Mouse (Mus musculus): ENCODE results near the gene Adtrp. TPM values are rescaled to one million over a fixed set of nuclear protein-coding genes. Genes with fewer than 3 reads are reported as not detected.

The Adtrp gene
- polyA plus RNA-seq, 1 experiment from 2014 or later, result 0.61 TPM

GRCm38 (mm10) chr13:41846516-41846915 lies 968 bp downstream of the Adtrp start:
- no peaks in the 10 kb centered on the region for H3K4me1 ChIP-seq (ENCODE audit: insufficient read depth, low read depth, low read length)
- no peak overlapping the region for H3K4me3 ChIP-seq (ENCODE audit: low read depth, low read length)
- H3K9ac ChIP-seq (replicated peaks; ENCODE audit: low read depth), result no peak overlapping the region
- no peak overlapping the region for H3K4me2 ChIP-seq (replicated peaks; ENCODE audit: low read depth, low read length)
- H3K9me3 ChIP-seq (ENCODE audit: low read length), result no peaks in the 10 kb centered on the region
- TF ChIP-seq CTCF (IDR thresholded peaks at IDR 0.05) (no peak), EP300 (IDR thresholded peaks at IDR 0.05) (0 out of 2 replicates have a peak, but pooled peaks have one; percentile 18)
- WGBS, result 47% methylated on average over 5 of the region's 5 CpGs
- peak; percentile 85 for DNase-seq (ENCODE audit: low spot score)
- H3K27ac ChIP-seq (ENCODE audit: low read length), result no peak overlapping the region
- no peaks in the 10 kb centered on the region for H3K36me3 ChIP-seq (ENCODE audit: insufficient read depth, low read length)
- no peaks in the 10 kb centered on the region for H3K27me3 ChIP-seq (replicated peaks; ENCODE audit: insufficient read depth, low read length)
- ATAC-seq, result peak; percentile 82

GRCm38 (mm10) chr13:41845013-41845412 lies 2.5 kb downstream of the Adtrp start:
- 32% methylated on average over 5 of the region's 5 CpGs for WGBS
- no peak overlapping the region for H3K27ac ChIP-seq (ENCODE audit: low read length)
- no peaks in the 10 kb centered on the region for H3K27me3 ChIP-seq (replicated peaks; ENCODE audit: insufficient read depth, low read length)
- H3K9ac ChIP-seq (replicated peaks; ENCODE audit: low read depth), result no peak overlapping the region
- TF ChIP-seq CTCF (IDR thresholded peaks at IDR 0.05) (no peak), EP300 (IDR thresholded peaks at IDR 0.05) (no peak)
- ATAC-seq (no peak), DNase-seq (ENCODE audit: low spot score) (no peak)
- no peaks in the 10 kb centered on the region for H3K9me3 ChIP-seq (ENCODE audit: low read length)
- H3K36me3 ChIP-seq (ENCODE audit: insufficient read depth, low read length), result no peaks in the 10 kb centered on the region
- no peak overlapping the region for H3K4me2 ChIP-seq (replicated peaks; ENCODE audit: low read depth, low read length)
- H3K4me3 ChIP-seq (ENCODE audit: low read depth, low read length), result no peak overlapping the region
- H3K4me1 ChIP-seq (ENCODE audit: insufficient read depth, low read depth, low read length), result no peaks in the 10 kb centered on the region

GRCm38 (mm10) chr13:41844071-41844470 lies 3.4 kb downstream of the Adtrp start:
- Histone ChIP-seq H3K9ac (replicated peaks; ENCODE audit: low read depth) (no peak overlapping the region), H3K27ac (ENCODE audit: low read length) (no peak overlapping the region), H3K27me3 (replicated peaks; ENCODE audit: insufficient read depth, low read length) (no peaks in the 10 kb centered on the region), H3K9me3 (ENCODE audit: low read length) (no peaks in the 10 kb centered on the region), H3K4me3 (ENCODE audit: low read depth, low read length) (no peak overlapping the region), H3K36me3 (ENCODE audit: insufficient read depth, low read length) (no peaks in the 10 kb centered on the region), H3K4me1 (ENCODE audit: insufficient read depth, low read depth, low read length) (no peaks in the 10 kb centered on the region), H3K4me2 (replicated peaks; ENCODE audit: low read depth, low read length) (no peak overlapping the region)
- DNase-seq (ENCODE audit: low spot score) (no peak), ATAC-seq (no peak)
- TF ChIP-seq CTCF (IDR thresholded peaks at IDR 0.05) (no peak), EP300 (IDR thresholded peaks at IDR 0.05) (no peak)
- 69% methylated on average over 4 of the region's 4 CpGs for WGBS

GRCm38 (mm10) chr13:41833614-41834139 lies 13.8 kb downstream of the Adtrp start:
- no peak overlapping the region for H3K9ac ChIP-seq (replicated peaks; ENCODE audit: low read depth)
- H3K27me3 ChIP-seq (replicated peaks; ENCODE audit: insufficient read depth, low read length), result no peaks in the 10 kb centered on the region
- no peak for DNase-seq (ENCODE audit: low spot score)
- H3K27ac ChIP-seq (ENCODE audit: low read length), result no peak overlapping the region
- ATAC-seq, result no peak
- no peaks in the 10 kb centered on the region for H3K9me3 ChIP-seq (ENCODE audit: low read length)
- WGBS, result 82% methylated on average over 8 of the region's 8 CpGs
- H3K4me3 ChIP-seq (ENCODE audit: low read depth, low read length), result no peak overlapping the region
- no peak for TF ChIP-seq EP300 (IDR thresholded peaks at IDR 0.05)
- TF ChIP-seq CTCF (IDR thresholded peaks at IDR 0.05), result no peak
- no peak overlapping the region for H3K4me2 ChIP-seq (replicated peaks; ENCODE audit: low read depth, low read length)
- no peaks in the 10 kb centered on the region for H3K36me3 ChIP-seq (ENCODE audit: insufficient read depth, low read length)
- no peaks in the 10 kb centered on the region for H3K4me1 ChIP-seq (ENCODE audit: insufficient read depth, low read depth, low read length)

GRCm38 (mm10) chr13:41828296-41828754 lies 19.2 kb downstream of the Adtrp start:
- Histone ChIP-seq H3K4me1 (ENCODE audit: insufficient read depth, low read depth, low read length) (no peaks in the 10 kb centered on the region), H3K9ac (replicated peaks; ENCODE audit: low read depth) (no peak overlapping the region), H3K36me3 (ENCODE audit: insufficient read depth, low read length) (no peaks in the 10 kb centered on the region), H3K27me3 (replicated peaks; ENCODE audit: insufficient read depth, low read length) (no peaks in the 10 kb centered on the region), H3K27ac (ENCODE audit: low read length) (peak overlapping the region; percentile 28; the same call in 1 of the 2 replicates), H3K4me2 (replicated peaks; ENCODE audit: low read depth, low read length) (0 out of 2 replicates have a peak overlapping the region, but pooled peaks have one; percentile 18), H3K9me3 (ENCODE audit: low read length) (no peaks in the 10 kb centered on the region), H3K4me3 (ENCODE audit: low read depth, low read length) (no peak overlapping the region)
- TF ChIP-seq EP300 (IDR thresholded peaks at IDR 0.05) (peak; percentile 80), CTCF (IDR thresholded peaks at IDR 0.05) (no peak)
- ATAC-seq (peak; percentile 88), DNase-seq (ENCODE audit: low spot score) (peak; percentile 85)
- WGBS, result 56% methylated on average over 8 of the region's 8 CpGs

- WGBS, result 67% methylated on average over 5 of the region's 5 CpGs
- ATAC-seq (no peak), DNase-seq (ENCODE audit: low spot score) (no peak)
- H3K4me2 ChIP-seq (replicated peaks; ENCODE audit: low read depth, low read length), result no peak overlapping the region
- H3K4me3 ChIP-seq (ENCODE audit: low read depth, low read length), result no peak overlapping the region
- H3K4me1 ChIP-seq (ENCODE audit: insufficient read depth, low read depth, low read length), result no peaks in the 10 kb centered on the region
- TF ChIP-seq EP300 (IDR thresholded peaks at IDR 0.05) (no peak), CTCF (IDR thresholded peaks at IDR 0.05) (no peak)
- no peaks in the 10 kb centered on the region for H3K36me3 ChIP-seq (ENCODE audit: insufficient read depth, low read length)
- H3K9ac ChIP-seq (replicated peaks; ENCODE audit: low read depth), result no peak overlapping the region
- no peaks in the 10 kb centered on the region for H3K9me3 ChIP-seq (ENCODE audit: low read length)
- no peaks in the 10 kb centered on the region for H3K27me3 ChIP-seq (replicated peaks; ENCODE audit: insufficient read depth, low read length)
- H3K27ac ChIP-seq (ENCODE audit: low read length), result peak overlapping the region; percentile 28; the same call in 1 of the 2 replicates
Measured at GRCm38 (mm10) chr13:41827581-41827980, 19.9 kb downstream of the Adtrp start.

Data from lung, postnatal 0 days (tissue).